Mouse (Mus musculus): ENCODE results near the gene Gm28048. TPM values are rescaled to one million over a fixed set of nuclear protein-coding genes. Genes with fewer than 3 reads are reported as not detected.

The Gm28048 gene
- total and polyA plus RNA-seq, 2 experiments from 2014 or later: 2.7 TPM; not detected in 1

- ATAC-seq (ENCODE audit: low FRiP score): no peak
- H3K9me3 ChIP-seq (ENCODE audit: low read length): no peaks in the 10 kb centered on the region
- H3K4me3 ChIP-seq (ENCODE audit: low read depth, low read length): no peak overlapping the region
- 70% methylated on average over 8 of the region's 8 CpGs for WGBS
- no peak for TF ChIP-seq CTCF (IDR thresholded peaks at IDR 0.05)
- no peak overlapping the region for H3K9ac ChIP-seq (replicated peaks; ENCODE audit: low read length, poor library complexity, severe bottlenecking)
- H3K36me3 ChIP-seq (ENCODE audit: insufficient read depth, low read length): no peaks in the 10 kb centered on the region
- H3K27me3 ChIP-seq (ENCODE audit: insufficient read depth, low read length): no peaks in the 10 kb centered on the region
- no peaks in the 10 kb centered on the region for H3K4me1 ChIP-seq (ENCODE audit: insufficient read depth, low read length)
- no peak for DNase-seq (ENCODE audit: low spot score)
- H3K4me2 ChIP-seq (ENCODE audit: low read depth, low read length, poor library complexity, severe bottlenecking): no peak overlapping the region
- no peak overlapping the region for H3K27ac ChIP-seq (ENCODE audit: low read depth, low read length)
These were observed 134.7 kb downstream of the Gm28048 start for GRCm38 (mm10) chr11:22846960-22847731.

DNA sequence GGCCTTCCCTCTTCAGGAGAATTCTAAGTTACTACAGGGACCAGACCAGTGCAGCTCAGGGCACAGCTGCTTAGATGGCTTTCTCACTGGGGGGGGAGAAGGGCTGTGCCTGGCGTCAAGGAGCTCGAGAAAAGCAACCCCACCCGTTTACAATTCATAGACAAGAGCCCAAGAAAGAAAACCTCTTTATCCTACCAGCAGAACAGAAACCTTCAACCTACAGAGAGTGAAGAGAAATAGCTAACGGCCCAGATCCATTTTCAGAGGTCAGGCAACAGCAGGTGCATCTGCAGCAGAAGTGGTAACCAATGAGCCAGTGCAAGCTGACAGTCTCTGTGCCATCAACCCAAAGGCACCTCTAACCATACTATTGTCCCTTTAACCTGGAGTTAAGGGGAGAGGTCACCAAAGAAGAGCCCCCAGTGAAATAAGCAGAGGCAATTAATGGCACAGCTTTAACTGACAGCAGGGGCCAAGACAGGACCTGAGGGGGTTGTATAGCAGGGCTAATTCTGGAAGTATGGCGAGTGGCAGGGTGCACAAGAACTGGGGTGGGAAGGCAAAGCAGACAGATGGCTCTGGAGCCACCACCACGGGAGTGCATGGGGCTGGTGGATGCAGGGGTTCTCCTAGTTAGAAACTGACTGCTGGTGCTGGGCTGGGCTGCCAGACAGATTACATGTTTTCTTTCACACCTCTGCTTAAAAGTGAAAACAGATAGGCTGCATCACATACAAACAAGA is 135.6 kb downstream of the Gm28048 start:
- no peak for TF ChIP-seq CTCF (IDR thresholded peaks at IDR 0.05)
- 63% methylated on average over 6 of the region's 6 CpGs for WGBS
- H3K4me1 ChIP-seq (ENCODE audit: insufficient read depth, low read length): no peaks in the 10 kb centered on the region

DNA sequence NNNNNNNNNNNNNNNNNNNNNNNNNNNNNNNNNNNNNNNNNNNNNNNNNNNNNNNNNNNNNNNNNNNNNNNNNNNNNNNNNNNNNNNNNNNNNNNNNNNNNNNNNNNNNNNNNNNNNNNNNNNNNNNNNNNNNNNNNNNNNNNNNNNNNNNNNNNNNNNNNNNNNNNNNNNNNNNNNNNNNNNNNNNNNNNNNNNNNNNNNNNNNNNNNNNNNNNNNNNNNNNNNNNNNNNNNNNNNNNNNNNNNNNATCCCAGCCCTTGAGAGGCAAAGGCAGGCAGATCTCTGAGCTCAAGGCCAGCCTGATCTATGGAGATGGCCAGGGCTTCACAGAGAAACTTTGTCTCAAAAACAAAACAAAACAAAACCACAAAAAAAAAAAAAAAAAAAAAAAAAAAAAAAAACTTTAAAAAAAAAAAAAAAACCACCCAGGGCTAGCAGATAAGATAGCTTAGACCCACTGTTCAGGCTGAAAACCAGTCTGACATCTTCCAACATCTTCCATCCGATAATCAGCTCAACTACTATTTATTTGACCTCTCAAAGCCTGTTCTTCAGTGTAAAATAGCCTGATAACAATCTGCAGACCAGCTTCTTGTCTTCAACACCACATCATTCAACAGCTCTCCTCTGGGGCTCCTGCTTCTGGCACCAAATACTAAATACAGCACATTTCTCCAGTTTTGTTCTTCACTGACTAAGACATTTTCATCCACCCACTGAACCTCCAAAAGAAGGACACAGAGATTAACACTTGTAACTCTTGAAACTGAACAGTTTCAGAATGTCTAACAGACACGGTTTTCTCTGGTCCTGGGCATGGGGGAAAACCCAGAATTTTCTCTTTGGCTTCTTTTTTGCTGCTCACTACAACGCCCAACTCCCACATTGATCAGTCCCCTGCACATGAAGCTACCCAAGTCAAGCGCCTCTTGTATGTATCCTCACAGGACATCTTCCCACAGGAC is 136.9 kb downstream of the Gm28048 start:
- Histone ChIP-seq H3K9me3 (ENCODE audit: low read length) (no peaks in the 10 kb centered on the region), H3K36me3 (ENCODE audit: insufficient read depth, low read length) (no peaks in the 10 kb centered on the region), H3K27me3 (ENCODE audit: insufficient read depth, low read length) (no peaks in the 10 kb centered on the region), H3K9ac (replicated peaks; ENCODE audit: low read length, poor library complexity, severe bottlenecking) (no peak overlapping the region), H3K27ac (ENCODE audit: low read depth, low read length) (no peak overlapping the region), H3K4me3 (ENCODE audit: low read depth, low read length) (no peak overlapping the region), H3K4me1 (ENCODE audit: insufficient read depth, low read length) (no peaks in the 10 kb centered on the region), H3K4me2 (ENCODE audit: low read depth, low read length, poor library complexity, severe bottlenecking) (no peak overlapping the region)
- TF ChIP-seq CTCF (IDR thresholded peaks at IDR 0.05): no peak
- DNase-seq (ENCODE audit: low spot score): no peak
- no peak for ATAC-seq (ENCODE audit: low FRiP score)
- WGBS: 87% methylated on average over 4 of the region's 4 CpGs

More for the DNA sequence above, 135.6 kb downstream of the Gm28048 start:
- H3K9ac ChIP-seq (replicated peaks; ENCODE audit: low read length, poor library complexity, severe bottlenecking): no peak overlapping the region
- no peak overlapping the region for H3K4me2 ChIP-seq (ENCODE audit: low read depth, low read length, poor library complexity, severe bottlenecking)
- DNase-seq (ENCODE audit: low spot score) (no peak), ATAC-seq (ENCODE audit: low FRiP score) (no peak)
- no peaks in the 10 kb centered on the region for H3K9me3 ChIP-seq (ENCODE audit: low read length)
- H3K27ac ChIP-seq (ENCODE audit: low read depth, low read length): no peak overlapping the region
- H3K27me3 ChIP-seq (ENCODE audit: insufficient read depth, low read length): no peaks in the 10 kb centered on the region
- no peak overlapping the region for H3K4me3 ChIP-seq (ENCODE audit: low read depth, low read length)
- no peaks in the 10 kb centered on the region for H3K36me3 ChIP-seq (ENCODE audit: insufficient read depth, low read length)

GRCm38 (mm10) chr11:22839456-22839855 is 142.4 kb downstream of the Gm28048 start:
- no peak for ATAC-seq (ENCODE audit: low FRiP score)
- WGBS: 70% methylated on average over 3 of the region's 3 CpGs
- Histone ChIP-seq H3K27ac (ENCODE audit: low read depth, low read length) (no peak overlapping the region), H3K4me1 (ENCODE audit: insufficient read depth, low read length) (no peaks in the 10 kb centered on the region), H3K27me3 (ENCODE audit: insufficient read depth, low read length) (no peaks in the 10 kb centered on the region), H3K4me3 (ENCODE audit: low read depth, low read length) (no peak overlapping the region), H3K9me3 (ENCODE audit: low read length) (no peaks in the 10 kb centered on the region), H3K4me2 (ENCODE audit: low read depth, low read length, poor library complexity, severe bottlenecking) (no peak overlapping the region), H3K9ac (replicated peaks; ENCODE audit: low read length, poor library complexity, severe bottlenecking) (no peak overlapping the region), H3K36me3 (ENCODE audit: insufficient read depth, low read length) (no peaks in the 10 kb centered on the region)
- no peak for TF ChIP-seq CTCF (IDR thresholded peaks at IDR 0.05)
- DNase-seq (ENCODE audit: low spot score): no peak

DNA sequence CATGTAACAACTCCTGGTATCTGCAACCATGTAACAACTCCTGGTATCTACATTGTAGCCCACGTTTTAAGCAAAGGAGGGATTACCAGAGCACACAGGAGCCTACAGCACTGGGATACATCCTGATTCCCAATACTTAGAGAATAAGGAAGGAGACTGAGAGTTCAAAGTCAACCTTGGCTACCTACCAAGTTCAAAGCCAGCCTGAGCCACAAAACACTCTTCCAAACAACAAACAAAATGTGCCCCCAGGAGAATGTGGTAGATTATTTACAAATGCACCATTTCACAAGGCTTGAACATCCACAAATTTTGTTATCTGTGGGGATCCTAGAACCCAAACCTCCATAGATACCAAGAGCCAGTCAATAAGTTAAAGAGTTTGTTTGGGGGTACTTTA is 143.5 kb downstream of the Gm28048 start:
- H3K9me3 ChIP-seq (ENCODE audit: low read length): no peaks in the 10 kb centered on the region
- no peaks in the 10 kb centered on the region for H3K27me3 ChIP-seq (ENCODE audit: insufficient read depth, low read length)
- no peak overlapping the region for H3K4me2 ChIP-seq (ENCODE audit: low read depth, low read length, poor library complexity, severe bottlenecking)
- H3K4me1 ChIP-seq (ENCODE audit: insufficient read depth, low read length): no peaks in the 10 kb centered on the region
- 46% methylated on average over 1 of the region's 1 CpGs for WGBS
- no peak overlapping the region for H3K27ac ChIP-seq (ENCODE audit: low read depth, low read length)
- no peak overlapping the region for H3K4me3 ChIP-seq (ENCODE audit: low read depth, low read length)
- H3K9ac ChIP-seq (replicated peaks; ENCODE audit: low read length, poor library complexity, severe bottlenecking): no peak overlapping the region
- no peaks in the 10 kb centered on the region for H3K36me3 ChIP-seq (ENCODE audit: insufficient read depth, low read length)
- TF ChIP-seq CTCF (IDR thresholded peaks at IDR 0.05): no peak
- ATAC-seq (ENCODE audit: low FRiP score): no peak
- no peak for DNase-seq (ENCODE audit: low spot score)

Measured in midbrain, postnatal 0 days (tissue).